Mouse (Mus musculus) liver, adult 2 months (tissue): Measurements from ENCODE around the gene Slc27a3.

Experiments
- CTCF ChIP-seq: fragments of 200-500 bp; IDR thresholded peaks from 2 replicates; pipeline ENCODE4 v1.5.1; 2011; ENCODE audit warnings: low read depth, low read length, control low read depth
- POLR2A ChIP-seq: fragments of 200-500 bp; IDR thresholded peaks from 2 replicates; pipeline ENCODE4 v1.6.1; 2011; ENCODE audit warnings: low read length, control low read depth; ENCODE audit not compliant: insufficient read depth; ENCODE audit errors: extremely low read depth

DNA sequence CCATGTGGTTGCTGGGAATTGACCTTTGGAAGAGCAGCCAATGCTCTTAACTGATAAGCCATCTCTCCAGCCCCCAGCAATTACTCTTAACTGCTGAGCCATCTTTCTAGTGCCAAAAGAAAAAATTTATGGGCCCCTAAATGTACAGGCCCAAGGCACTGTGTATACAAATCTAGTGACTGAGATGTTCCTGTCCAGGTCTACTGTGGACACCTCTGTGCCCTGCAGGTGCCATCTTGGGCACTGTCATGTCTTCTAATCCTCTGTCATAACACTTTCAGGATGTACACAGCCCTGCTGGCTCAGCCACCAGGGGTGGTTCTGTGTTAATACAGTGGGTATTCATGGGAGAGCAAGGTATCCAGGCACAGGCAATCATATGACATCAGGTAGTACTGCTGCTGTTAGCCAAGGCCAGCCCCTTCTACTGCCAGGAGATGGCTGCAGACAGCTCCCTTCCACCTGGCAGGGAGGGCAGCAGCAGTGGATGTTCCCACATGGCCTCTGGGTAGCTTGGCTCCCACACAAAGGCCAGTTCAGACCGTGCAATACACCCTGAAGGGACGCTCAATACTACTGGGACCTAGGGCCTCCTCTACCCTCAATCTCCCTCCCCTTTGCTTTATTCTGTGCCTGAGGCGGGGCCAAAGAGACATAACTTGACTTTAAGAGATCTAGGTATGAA is 14.0 kb downstream of the Slc27a3 start:
- TF ChIP-seq CTCF (no peak), POLR2A (no peak)
